Mouse (Mus musculus): ENCODE results near the gene Yif1a.

The Yif1a gene

DNA sequence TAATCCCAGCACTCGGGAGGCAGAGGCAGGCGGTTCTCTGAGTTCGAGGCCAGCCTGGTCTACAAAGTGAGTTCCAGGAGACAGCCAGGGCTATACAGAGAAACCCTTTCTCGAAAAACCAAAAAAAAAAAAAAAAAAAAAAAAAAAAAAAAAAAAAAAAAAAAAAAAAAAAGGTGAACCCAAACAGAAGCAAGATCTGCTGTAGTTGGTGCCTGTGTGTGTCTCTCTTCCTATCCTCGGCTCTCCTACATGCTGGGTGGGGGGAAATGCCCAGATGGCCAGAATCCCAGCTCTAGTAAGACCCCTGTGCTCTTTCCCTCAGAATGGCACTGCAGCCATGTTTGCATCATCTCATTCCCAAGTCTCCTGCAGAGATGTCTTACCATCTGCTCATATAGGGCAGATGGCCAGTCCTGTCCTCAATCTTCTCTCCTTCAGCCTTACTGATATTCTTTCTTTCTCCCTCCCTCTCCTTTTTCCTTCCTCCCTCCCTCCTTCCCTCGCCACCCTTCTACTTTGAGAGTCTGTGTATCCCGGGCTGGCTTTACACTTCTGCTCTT, 35.8 kb downstream of the Yif1a start:
- DNase-seq = no peak

DNA sequence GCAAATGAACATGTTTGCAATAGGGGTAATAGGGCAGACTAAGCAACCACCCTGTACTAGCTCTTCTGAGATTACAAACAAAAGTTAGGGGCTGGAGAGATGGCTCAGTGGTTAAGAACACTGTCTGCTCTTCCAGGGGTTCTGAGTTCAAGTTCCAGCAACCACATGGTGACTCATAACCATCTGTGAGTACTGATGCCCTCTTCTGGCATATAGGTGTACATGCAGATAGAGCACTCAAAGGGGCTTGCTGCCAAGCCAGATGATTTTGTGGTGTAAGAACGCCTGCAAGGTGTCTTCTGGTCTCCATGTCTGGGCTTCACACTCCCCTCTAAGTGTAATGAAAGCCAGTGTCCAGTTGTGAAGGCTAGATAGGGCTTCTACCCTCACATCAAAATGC, 41.4 kb downstream of the Yif1a start:
- no peak for DNase-seq

DNA sequence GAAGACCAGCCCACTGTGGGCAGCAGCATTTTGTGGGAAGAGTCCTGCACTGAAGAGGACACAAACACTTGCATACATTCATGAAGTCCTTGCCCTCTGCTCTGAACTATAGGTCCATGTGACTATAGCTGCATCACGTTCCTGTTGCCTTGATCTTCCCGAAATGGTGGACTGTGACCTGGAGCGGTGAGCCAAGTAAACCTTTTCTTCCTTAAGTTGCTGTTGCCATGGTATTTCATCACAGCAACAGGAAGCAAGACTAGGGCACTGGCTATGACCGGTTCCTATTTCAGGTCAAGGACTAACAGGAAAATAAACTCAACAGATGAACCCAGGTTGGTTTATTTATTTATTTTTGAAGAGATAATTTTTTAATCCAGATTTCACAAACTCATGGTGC, 42.9 kb downstream of the Yif1a start:
- no peak for DNase-seq

DNA sequence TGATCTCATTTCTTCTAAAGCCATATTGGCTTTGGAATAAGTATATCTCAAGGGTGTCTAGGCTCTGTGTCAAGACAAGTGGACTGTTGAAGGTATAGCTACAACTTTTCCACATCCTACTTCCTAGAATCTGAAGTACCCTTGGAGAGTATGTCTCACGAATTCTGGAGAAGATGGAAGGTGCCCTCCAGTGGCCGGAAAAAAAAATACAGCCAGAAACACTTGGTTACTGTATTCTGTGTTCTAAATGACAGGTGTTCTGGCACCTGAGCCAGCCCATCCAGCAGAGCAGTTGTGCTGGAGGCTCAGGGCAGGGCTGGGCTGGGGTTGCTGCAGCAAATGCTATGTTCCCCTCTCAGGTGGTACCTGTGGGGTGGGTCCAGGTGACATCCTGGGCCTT, 51.3 kb downstream of the Yif1a start:
- DNase-seq = peak; percentile 63
